Mouse (Mus musculus): Measurements from ENCODE around the gene Ahnak2. TPM values are rescaled to one million over a fixed set of nuclear protein-coding genes. Genes with fewer than 3 reads are reported as not detected.

Ahnak2 gene
- total RNA-seq, 2 experiments from 2014 or later, result 0.15 TPM; not detected in 1

DNA sequence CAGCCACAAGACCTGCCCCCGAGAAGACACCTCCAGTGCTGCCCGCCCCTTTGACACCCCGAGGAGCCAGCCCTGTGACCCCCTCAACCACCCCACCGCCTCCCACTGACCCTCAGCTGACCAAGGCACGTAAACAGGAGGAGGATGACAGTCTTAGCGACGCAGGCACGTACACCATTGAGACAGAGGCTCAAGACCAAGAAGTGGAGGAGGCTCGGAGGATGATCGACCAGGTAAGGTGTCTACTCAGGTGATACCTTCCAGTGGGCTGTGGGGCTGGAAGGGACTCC lies 65.9 kb downstream of the Ahnak2 start:
- ATAC-seq (ENCODE audit: poor library complexity, severe bottlenecking), result no peak

DNA sequence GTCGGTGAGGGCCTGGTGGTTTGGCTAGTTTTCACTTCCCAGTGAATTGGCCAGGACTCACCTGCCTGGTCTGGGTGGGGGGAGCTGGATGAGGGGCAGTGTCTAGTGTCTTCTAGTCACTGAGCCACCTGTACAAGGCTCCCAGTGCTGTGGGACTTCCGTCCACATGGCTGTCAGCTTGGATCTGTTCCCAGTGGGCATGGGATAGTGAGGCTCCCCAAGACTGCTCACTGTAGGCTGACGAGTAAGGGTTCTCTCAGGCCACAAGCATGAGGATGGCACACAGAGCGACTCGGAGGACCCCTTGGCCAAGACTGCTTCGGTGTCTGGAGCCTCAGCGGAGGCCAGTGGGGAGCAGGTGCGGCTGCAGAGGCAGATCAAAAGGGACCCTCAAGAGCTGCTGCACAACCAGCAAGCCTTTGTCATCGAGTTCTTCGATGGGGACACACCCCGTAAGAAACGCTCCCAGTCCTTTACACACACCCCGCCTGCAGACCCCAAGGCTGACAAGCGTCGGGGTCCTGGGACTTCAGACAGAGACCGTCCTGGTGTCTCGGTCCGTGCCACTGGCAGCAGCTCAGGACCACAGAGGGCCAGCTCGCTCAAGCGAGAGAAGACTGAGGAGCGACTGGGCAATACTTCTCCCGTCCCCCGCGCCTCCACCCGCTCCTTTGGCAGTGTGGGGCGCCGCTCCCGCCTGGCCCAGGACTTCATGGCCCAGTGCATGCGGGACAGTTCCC lies 66.4 kb downstream of the Ahnak2 start:
- ATAC-seq (ENCODE audit: poor library complexity, severe bottlenecking), result no peak

DNA sequence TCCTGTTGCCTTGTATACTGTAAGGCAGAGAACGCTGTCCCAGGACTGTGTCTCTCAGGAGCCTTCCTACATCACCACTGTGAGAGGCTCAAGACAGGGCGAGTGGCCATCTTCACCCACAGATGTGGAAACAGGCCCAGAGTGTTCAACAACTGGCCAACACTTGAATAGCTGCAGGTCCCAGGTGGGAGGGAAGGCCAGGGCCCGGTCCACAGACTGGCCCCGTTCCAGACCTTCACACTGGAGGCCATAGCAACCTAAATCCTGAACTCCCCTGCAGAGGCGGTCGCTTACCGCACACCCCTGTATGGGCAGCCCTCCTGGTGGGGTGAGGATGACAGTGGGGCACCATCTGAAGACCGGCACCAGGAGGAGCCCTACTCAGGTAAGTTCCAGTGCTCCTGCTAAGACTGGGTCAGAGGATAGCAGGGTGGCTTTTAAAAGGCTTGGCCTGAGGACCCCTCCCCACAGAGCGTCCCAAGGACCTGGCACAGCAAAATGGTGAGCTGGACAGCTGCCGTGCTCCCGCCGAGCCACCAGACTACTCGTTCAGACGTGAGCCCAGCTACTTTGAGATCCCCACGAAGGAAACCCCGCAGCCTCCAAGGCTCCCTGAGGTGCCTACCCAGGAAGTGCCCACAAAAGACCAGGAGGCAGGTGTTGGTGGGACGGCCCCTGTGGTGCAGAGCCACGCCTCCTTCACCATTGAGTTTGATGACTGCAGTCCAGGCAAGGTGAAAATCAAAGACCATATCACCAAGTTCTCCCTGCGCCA lies 67.4 kb downstream of the Ahnak2 start:
- ATAC-seq (ENCODE audit: poor library complexity, severe bottlenecking), result no peak

DNA sequence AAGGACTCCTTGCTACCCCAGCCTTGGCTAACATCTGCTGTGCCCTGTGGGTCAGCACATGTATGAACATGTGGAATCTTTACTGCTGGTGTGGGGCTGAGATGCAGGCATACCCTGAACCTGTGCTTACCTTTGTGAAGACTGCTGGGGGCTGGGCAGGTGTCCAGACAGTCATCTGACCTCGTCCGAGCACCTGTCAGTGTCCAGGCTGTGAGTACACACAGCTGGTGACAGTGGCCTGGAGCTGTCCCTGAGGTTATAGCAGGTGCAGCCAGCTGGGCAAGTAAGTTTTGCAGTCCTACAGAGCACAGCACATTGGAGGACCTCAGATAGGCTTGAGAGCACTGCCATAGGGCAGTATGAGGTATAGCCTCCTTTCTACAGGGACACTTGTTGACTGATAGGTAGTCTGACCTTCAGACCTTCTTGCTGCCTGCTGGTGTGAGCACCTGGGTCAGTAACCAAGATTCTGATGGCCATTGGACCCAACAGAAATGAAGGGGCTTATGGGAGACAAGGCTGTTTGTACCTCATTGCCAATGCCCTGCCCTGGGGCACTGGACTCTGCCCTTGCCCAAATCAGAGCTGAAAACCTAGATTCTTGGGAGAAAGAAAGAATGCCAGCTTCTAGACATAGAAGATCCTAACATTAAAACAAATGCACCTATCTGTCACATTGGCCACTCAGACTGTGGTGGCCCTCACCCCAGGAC lies 68.2 kb downstream of the Ahnak2 start:
- no peak for ATAC-seq (ENCODE audit: poor library complexity, severe bottlenecking)

DNA sequence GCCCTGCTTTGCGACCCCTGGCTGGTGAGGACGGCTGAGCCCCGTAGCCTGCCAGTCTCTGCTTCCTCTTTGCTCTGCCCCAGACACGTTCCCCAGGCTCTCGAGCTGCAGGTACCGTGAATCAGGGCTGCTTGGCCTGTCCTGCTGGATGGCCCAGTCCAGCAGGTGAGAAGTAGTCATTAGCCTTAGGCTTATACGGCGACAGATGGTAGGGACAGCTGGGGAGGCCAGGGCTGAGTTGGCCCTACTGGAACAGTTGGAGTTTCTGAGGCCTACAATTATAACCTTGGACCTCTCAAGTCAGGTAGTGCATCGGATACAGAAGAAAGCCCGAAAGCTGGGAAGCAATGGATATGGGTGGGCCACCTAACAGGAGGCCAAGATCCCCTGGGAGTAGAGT lies 69.9 kb downstream of the Ahnak2 start:
- no peak for ATAC-seq (ENCODE audit: poor library complexity, severe bottlenecking)

DNA sequence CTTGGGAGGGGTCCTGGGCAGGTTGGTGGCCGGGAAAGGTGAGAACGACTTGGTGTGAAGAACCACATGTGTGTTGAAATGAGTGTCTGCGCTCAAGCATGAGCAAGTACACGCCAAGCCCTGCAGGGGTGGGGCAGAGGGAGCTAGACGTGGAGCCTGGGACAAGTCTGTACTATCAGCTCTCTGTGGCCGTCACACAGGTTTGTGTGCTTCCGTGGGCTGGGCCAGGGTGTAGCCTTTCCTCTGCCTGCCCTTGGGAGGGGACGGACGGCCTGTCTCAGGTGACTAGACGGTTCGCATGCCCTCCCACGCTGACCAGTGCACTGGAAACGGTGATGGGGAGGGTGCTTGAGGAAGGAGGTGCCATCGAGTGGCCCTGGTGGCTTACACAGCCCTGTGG lies 71.6 kb downstream of the Ahnak2 start:
- no peak for ATAC-seq (ENCODE audit: poor library complexity, severe bottlenecking)

DNA sequence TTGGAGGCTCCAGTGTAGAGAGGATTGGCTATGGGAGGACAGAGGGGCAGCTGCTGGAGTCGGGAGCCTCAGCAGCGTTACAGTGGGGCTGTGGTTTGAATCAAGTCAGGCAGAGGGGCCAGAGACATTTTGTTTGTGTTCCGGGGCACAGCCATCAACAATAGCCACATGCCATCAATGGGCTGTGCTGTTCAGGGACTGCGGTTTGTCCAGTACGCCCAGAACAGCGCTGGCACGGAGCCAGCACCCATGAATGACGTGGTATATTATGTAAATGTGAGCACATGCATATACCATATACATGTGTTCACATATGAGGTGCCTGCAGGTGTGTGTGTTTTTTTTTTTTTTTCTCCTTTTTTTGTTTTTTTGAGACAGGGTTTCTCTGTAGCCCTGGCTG lies 74.7 kb downstream of the Ahnak2 start:
- no peak for ATAC-seq (ENCODE audit: poor library complexity, severe bottlenecking)

DNA sequence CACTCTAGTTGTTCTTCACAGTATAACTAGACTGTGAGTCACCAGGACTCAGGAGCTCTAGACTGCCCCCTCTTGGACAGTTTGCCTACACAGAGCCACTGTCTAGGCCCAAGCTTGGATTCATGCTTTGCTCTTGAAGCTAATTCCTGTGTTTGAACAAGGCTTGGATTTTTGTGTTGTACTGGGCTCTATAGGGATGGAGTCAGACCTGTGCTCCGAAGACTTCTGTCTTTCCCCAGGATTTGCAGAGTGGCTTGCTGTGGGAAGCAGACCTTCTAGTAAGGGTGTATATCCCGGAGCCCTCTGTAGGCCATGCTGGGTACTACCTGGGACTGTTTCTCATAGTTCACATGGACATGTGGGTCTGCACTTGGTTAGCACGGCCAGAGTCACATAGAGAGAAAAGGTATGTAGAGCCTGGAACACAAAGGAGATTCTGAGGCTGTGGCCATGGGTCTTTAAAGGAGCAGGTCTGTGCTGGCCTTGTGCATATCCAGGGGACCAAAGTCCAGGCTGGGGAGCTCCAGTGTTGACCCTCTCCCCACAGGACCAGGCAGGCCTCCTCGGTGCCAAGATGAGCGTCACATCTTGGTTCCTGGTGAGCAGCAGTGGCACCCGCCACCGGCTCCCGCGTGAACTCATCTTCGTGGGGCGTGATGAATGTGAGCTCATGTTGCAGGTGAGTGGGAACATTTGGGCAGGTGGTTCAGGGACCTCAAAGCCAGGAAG lies 78.2 kb downstream of the Ahnak2 start:
- ATAC-seq (ENCODE audit: poor library complexity, severe bottlenecking), result peak; percentile 69

DNA sequence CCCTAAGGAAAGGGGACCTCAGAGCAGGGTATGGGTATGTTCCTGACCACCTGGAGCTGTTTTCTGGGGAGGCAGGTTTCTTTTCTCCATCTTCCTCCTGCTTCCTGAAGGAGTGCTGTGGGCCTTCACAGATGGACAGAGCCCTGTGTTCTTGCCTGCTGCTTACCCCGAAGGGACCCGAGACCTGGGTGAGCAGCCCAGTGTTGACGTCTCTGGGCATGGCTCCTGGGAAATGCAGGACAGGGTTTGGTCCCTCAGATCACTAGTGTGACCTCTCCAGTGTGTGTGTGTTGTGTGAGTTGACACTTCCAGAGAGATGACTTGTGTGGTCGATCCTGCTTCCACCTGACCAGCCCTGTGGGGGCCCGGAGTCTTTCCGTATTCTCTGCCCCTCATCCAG lies 79.0 kb downstream of the Ahnak2 start:
- no peak for ATAC-seq (ENCODE audit: poor library complexity, severe bottlenecking)

DNA sequence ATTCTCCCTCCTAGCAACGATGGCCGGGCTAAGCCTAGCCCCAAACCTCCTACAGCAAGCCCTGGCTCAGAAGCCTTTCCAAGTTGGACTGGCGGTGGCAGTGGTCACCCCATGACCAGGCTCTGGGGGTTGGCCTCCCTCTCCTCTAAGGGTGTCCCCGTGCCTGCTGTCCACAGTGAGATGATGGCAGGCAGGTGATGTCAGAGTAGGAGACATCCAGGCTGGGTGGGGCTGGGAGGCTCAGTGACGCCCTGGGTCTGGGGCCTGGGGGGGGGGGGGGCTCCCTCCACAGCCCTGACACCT lies 79.5 kb downstream of the Ahnak2 start:
- no peak for ATAC-seq (ENCODE audit: poor library complexity, severe bottlenecking)

DNA sequence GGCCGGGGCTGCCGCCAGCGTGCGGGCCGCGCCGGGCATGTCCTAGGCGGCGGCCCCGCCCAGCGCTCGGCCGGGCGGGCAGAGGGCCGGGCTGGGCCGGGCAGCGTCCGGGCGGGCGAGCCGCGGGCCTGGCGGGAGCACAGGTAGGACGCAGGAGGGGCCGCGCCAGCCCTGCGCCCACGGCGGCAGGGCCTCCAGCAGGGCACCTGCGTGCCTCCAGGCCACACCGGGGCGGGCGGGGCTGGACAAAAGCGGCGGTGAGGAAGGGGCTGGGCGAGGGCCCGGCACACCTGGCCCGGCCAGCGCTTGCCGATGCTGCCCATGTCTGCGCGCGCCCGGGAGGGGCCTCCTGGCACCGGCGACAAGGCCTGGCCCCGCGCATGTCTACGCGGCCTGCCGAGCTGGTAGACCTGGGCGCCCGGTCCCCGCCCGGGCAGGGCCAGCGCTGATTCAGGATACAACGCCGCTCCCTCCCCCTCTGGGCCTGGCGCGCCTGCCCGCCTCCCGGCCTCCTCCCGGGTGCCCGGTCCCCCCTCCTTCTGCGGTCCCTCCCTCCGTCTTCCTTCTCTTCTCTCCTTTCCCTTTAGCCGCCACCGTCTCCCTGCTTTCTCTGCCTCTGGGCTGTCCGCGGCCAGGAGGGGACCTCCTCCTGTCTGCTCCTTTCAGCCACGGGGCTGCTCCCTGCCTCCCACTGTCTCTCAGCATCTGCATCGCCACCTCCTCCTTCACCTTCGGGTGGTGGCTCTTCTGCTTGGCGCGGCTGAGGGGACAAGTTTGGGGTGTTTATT lies 80.0 kb downstream of the Ahnak2 start:
- ATAC-seq (ENCODE audit: poor library complexity, severe bottlenecking), result peak; percentile 19; the same call in 1 of the 2 replicates

Other genes starting within 250 kb of the Ahnak2 start
- gene Inf2, start 213.9 kb downstream of the Ahnak2 start, total RNA-seq (2015), result 28.0 and 34.3 TPM in 2 replicates
- gene Inf2, start 213.9 kb downstream of the Ahnak2 start, total RNA-seq (2017), result 9.9 and 13.3 TPM in 2 replicates
- gene Adssl1, start 182.6 kb downstream of the Ahnak2 start, total RNA-seq (2015), result 73.5 and 82.1 TPM in 2 replicates
- 72.3 and 74.9 TPM in 2 replicates for gene Adssl1, start 182.6 kb downstream of the Ahnak2 start, total RNA-seq (2017)
- gene Siva1, start 158.0 kb downstream of the Ahnak2 start, total RNA-seq (2015), result 116 and 130 TPM in 2 replicates
- 122 and 162 TPM in 2 replicates for gene Siva1, start 158.0 kb downstream of the Ahnak2 start, total RNA-seq (2017)
- 112 and 121 TPM in 2 replicates for gene Akt1, start 127.8 kb downstream of the Ahnak2 start, total RNA-seq (2015)
- gene Akt1, start 127.8 kb downstream of the Ahnak2 start, total RNA-seq (2017), result 112 and 118 TPM in 2 replicates
- 6.4 and 9.0 TPM in 2 replicates for gene Zbtb42, start 123.8 kb downstream of the Ahnak2 start, total RNA-seq (2015)
- gene Zbtb42, start 123.8 kb downstream of the Ahnak2 start, total RNA-seq (2017), result 3.9 and 4.7 TPM in 2 replicates
- gene Cep170b, start 82.2 kb downstream of the Ahnak2 start, total RNA-seq (2015), result 0.41 and 1.2 TPM in 2 replicates
- gene Cep170b, start 82.2 kb downstream of the Ahnak2 start, total RNA-seq (2017), result 0.20 and 0.22 TPM in 2 replicates
- 532 and 545 TPM in 2 replicates for gene Pld4, start 42.0 kb downstream of the Ahnak2 start, total RNA-seq (2015)
- gene Pld4, start 42.0 kb downstream of the Ahnak2 start, total RNA-seq (2017), result 316 and 364 TPM in 2 replicates
- 0.16 and 0.32 TPM in 2 replicates for gene Clba1, start 6.3 kb upstream of the Ahnak2 start, total RNA-seq (2015)
- gene Clba1, start 6.3 kb upstream of the Ahnak2 start, total RNA-seq (2017), result 0.40 and 0.69 TPM in 2 replicates
- gene Cdca4, start 26.8 kb upstream of the Ahnak2 start, total RNA-seq (2015), result 62.0 and 67.7 TPM in 2 replicates
- gene Cdca4, start 26.8 kb upstream of the Ahnak2 start, total RNA-seq (2017), result 48.9 and 57.9 TPM in 2 replicates
- 20.0 and 25.8 TPM in 2 replicates for gene Gpr132, start 65.6 kb upstream of the Ahnak2 start, total RNA-seq (2015)
- gene Gpr132, start 65.6 kb upstream of the Ahnak2 start, total RNA-seq (2017), result 7.6 and 10.7 TPM in 2 replicates
- 0.36 and 1.3 TPM in 2 replicates for gene Jag2, start 127.1 kb upstream of the Ahnak2 start, total RNA-seq (2015)
- not detected in 2 replicates for gene Jag2, start 127.1 kb upstream of the Ahnak2 start, total RNA-seq (2017)
- 9.7 and 10.5 TPM in 2 replicates for gene Nudt14, start 139.5 kb upstream of the Ahnak2 start, total RNA-seq (2015)
- 11.4 and 11.9 TPM in 2 replicates for gene Nudt14, start 139.5 kb upstream of the Ahnak2 start, total RNA-seq (2017)
- gene Btbd6, start 173.8 kb upstream of the Ahnak2 start, total RNA-seq (2015), result 4.2 and 5.9 TPM in 2 replicates
- 2.4 and 4.0 TPM in 2 replicates for gene Btbd6, start 173.8 kb upstream of the Ahnak2 start, total RNA-seq (2017)
- 20.2 and 25.3 TPM in 2 replicates for gene Brf1, start 198.0 kb upstream of the Ahnak2 start, total RNA-seq (2015)
- 37.0 and 43.6 TPM in 2 replicates for gene Brf1, start 198.0 kb upstream of the Ahnak2 start, total RNA-seq (2017)
- 55.1 TPM in 2 replicates for gene Pacs2, start 211.9 kb upstream of the Ahnak2 start, total RNA-seq (2015)
- gene Pacs2, start 211.9 kb upstream of the Ahnak2 start, total RNA-seq (2017), result 36.5 and 37.5 TPM in 2 replicates